In genomic region chr15:5347674-5348073, GRCm38 (mm10) we compare ENCODE assay signal across 14 mouse cellular contexts.
DNase-seq lines count a peak whose midpoint lies in the region; ATAC-seq and TF ChIP-seq lines count a peak whose summit lies in the region.
"Had no signal": no experiment of that assay in that cellular context is flagged by ENCODE, and none has a peak within 500 bp of the region (broad histone marks: within the 10 kb centered on the region; RNA-seq: fewer than 3 reads in every experiment).

No protein-coding gene starts in this region.

- no peaks in the 10 kb centered on the region for H3K27me3 ChIP-seq in kidney, embryonic 15.5 days
- H3K27me3 ChIP-seq: neural tube, embryonic 12.5 days had no signal

- no peaks in the 10 kb centered on the region for H3K36me3 ChIP-seq in kidney, embryonic 15.5 days
- H3K36me3 ChIP-seq: neural tube, embryonic 12.5 days had no signal

- 83% methylated on average over 5 of the region's 5 CpGs for WGBS in kidney, embryonic 15.5 days
- WGBS in bone marrow, adult 2 months: 27% methylated on average over 5 of the region's 5 CpGs

- intact Hi-C loops in heart, postnatal 25 days (cut with DNase I): no loop called here

- H3K27ac ChIP-seq in kidney, embryonic 15.5 days: no peak overlapping the region
- H3K27ac ChIP-seq in bone marrow, adult 2 months (ENCODE audit: control insufficient read depth, insufficient read depth, low read depth, low read length, poor library complexity): peak overlapping the region; percentile 8; the same call in 1 of the 2 replicates
- H3K27ac ChIP-seq: neural tube, embryonic 12.5 days had no signal

- no peak for TF ChIP-seq POLR2A in bone marrow, adult 2 months (IDR thresholded peaks at IDR 0.05; ENCODE audit: borderline replicate concordance, control insufficient read depth, low read depth, low read length)

- H3K9ac ChIP-seq in kidney, embryonic 15.5 days: no peak overlapping the region
- H3K9ac ChIP-seq: liver, postnatal 0 days; neural tube, embryonic 12.5 days had no signal

- TF ChIP-seq CTCF in bone marrow, adult 2 months (IDR thresholded peaks at IDR 0.05; ENCODE audit: control insufficient read depth, insufficient read depth, low read length): no peak

- no peak overlapping the region for H3K4me2 ChIP-seq in kidney, embryonic 15.5 days
- H3K4me2 ChIP-seq: neural tube, embryonic 12.5 days had no signal

- peak; percentile 4 for DNase-seq in kidney, adult 18-20 months
- DNase-seq in heart, postnatal 25 days (ENCODE audit: low spot score): peak; percentile 21
- peak; percentile 20 to 33 for DNase-seq in kidney, postnatal 4 days
- DNase-seq in frontal cortex, postnatal 10 days (ENCODE audit: low spot score in 2 of 2): no peak
- DNase-seq in right cerebral cortex, postnatal 14 days: no peak
- DNase-seq: cerebellum, adult 9-10 months; liver, postnatal 0 days; midbrain, embryonic 14.5 days; spleen, adult 18-20 months; thymus, adult 18-20 months had no signal

- H3K9me3 ChIP-seq in kidney, embryonic 15.5 days (replicated peaks): no peaks in the 10 kb centered on the region
- H3K9me3 ChIP-seq: neural tube, embryonic 12.5 days had no signal

- no peak for ATAC-seq in kidney, embryonic 15.5 days (replicated peaks; ENCODE audit: low FRiP score)
- ATAC-seq: CD4-positive, CD25-positive, alpha-beta regulatory T cell, adult 4 months; liver, postnatal 0 days had no signal

- H3K4me3 ChIP-seq in kidney, embryonic 15.5 days (replicated peaks): no peak overlapping the region
- H3K4me3 ChIP-seq in bone marrow, adult 2 months (replicated peaks; ENCODE audit: control insufficient read depth, low read depth, low read length): no peak overlapping the region
- H3K4me3 ChIP-seq: neural tube, embryonic 12.5 days had no signal

- no peaks in the 10 kb centered on the region for H3K4me1 ChIP-seq in kidney, embryonic 15.5 days
- peaks cover 6% of the 10 kb centered on the region for H3K4me1 ChIP-seq in bone marrow, adult 2 months (ENCODE audit: control insufficient read depth, insufficient read depth, low read length)
- H3K4me1 ChIP-seq: neural tube, embryonic 12.5 days had no signal

Comparison
In these comparisons a context has a peak if more than half of its experiments do, and no peak if none do; other contexts are left out.
1. DNase-seq: peak in kidney, adult 18-20 months (single experiment), heart, postnatal 25 days (single experiment) and kidney, postnatal 4 days (2 of 2); none in frontal cortex, postnatal 10 days (0 of 2) and right cerebral cortex, postnatal 14 days (single experiment).